Mouse (Mus musculus) embryo, embryonic 11 days (tissue): ENCODE measurements around the gene Kctd20.

Experiments used
- DNase-seq: peaks from one replicate; pipeline ENCODE4 v3.0.0-alpha.2; 2015

Gene Kctd20

GRCm38 (mm10) chr17:28934120-28934916 is 17.4 kb upstream of the Kctd20 start:
- DNase-seq: no peak

- no peak for DNase-seq
Measured at GRCm38 (mm10) chr17:28936133-28936532, 15.6 kb upstream of the Kctd20 start.

DNA sequence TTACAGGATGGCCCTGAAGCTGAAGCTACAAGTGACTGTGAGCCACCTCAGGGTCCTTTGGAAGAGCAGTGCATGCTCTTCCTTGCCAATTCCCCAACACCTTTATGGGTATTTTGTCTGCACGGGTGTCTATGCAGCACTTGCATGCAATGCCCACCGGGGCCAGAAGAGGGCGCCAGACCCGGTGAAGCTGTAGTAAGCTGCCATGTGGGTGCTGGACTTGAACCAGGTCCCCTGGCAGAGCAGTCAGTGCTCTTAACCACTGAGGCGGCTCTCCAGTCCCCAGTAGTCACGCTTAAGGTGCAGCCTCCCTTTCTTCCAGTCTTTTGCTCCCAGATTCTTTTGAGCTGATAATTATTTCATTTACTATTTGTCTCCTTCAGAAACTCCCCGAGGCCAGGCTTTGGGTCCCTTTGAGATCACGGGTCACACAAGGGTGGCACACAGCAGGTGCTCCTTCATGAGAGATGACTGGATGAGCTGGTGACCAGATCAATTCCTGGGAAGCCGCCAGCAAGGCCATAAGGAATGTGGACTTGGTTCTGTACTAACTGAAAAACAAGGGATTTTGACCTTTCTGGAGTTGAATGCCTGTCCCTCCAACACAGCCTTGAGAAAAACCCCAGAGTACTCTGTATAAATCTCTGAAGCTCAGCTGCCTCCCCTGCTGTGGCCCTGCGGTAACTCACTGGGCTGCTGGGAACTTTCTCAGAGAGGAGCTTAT is 15.0 kb upstream of the Kctd20 start:
- DNase-seq: no peak

DNA sequence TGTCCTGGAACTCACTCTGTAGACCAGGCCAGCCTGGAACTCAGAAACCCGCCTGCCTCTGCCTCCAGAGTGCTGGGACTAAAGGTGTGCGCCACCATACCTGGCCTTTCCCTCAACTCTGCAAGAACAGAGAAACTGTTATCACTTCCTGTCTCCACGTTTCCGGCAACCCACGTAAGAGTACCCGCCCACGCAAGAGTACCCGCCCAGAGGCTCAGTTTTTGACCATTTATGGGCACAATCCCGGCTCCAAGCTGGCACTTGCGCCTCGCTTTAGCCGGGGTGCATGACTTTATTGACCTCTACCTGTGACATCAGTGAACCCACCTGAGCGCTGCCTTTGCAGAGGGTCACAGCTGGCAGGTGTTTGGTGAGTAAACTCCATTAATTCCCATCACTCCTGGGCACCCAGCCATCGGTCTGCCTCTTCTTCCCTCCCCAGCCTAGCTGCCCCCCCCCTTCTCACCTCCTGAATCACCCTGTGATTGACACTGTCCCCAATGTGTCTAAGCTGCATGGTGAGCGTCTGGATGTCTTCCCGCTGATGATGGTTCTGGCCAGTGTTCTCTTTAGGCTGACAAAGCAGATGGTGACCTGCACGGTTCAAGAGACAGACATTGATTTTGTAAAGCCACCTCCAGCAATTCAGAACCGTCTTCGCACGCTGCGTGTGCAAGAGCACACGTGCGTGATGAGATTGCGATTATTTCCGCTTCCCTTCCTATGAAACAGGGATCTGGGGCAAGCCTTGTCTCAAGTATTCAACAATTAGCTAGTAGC is 10.8 kb upstream of the Kctd20 start:
- no peak for DNase-seq

GRCm38 (mm10) chr17:28942101-28942500 is 9.6 kb upstream of the Kctd20 start:
- no peak for DNase-seq

DNA sequence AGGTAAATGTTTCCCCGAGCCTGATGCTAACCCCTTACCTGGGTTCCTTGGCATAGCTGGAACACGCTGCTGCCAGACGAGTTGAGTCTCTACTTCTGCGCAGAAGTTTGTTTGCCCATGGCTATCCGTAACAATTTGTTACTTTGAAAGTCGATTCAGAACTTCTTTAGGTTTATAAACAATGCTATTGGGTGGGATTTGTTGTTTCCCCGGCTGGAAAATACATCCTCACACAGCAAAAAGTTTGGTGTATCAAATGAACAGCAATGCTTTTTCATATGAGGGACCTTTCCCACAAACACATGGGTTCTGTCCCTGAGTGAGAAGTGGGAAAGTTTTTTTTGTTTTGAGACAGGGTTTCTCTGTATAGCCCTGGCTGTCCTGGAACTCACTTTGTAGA is 8.0 kb upstream of the Kctd20 start, which contains the start of gene Pxt1:
TSS of gene Pxt1 (minus strand) at position 101 of the 400 bp plus-strand sequence.
- DNase-seq: no peak

DNA sequence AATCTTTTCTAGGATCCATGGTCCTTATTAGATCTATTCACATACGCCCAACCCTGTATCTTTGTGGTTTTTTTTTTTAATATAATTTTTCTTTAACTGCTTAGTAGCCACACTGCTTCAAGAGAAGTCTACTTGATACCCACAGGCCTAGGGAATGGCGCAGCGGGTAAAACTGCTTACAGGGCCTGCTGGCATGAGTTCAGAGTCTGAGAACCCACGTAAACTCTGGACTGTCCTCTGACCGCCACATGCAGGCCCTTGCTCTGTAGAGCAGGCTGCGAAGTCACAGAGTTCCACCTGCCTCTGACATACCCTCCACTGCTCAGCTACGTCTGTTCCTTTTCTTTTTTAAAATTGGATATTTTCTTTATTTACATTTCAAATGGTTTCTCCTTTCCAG is 7.3 kb upstream of the Kctd20 start:
- DNase-seq: no peak

DNA sequence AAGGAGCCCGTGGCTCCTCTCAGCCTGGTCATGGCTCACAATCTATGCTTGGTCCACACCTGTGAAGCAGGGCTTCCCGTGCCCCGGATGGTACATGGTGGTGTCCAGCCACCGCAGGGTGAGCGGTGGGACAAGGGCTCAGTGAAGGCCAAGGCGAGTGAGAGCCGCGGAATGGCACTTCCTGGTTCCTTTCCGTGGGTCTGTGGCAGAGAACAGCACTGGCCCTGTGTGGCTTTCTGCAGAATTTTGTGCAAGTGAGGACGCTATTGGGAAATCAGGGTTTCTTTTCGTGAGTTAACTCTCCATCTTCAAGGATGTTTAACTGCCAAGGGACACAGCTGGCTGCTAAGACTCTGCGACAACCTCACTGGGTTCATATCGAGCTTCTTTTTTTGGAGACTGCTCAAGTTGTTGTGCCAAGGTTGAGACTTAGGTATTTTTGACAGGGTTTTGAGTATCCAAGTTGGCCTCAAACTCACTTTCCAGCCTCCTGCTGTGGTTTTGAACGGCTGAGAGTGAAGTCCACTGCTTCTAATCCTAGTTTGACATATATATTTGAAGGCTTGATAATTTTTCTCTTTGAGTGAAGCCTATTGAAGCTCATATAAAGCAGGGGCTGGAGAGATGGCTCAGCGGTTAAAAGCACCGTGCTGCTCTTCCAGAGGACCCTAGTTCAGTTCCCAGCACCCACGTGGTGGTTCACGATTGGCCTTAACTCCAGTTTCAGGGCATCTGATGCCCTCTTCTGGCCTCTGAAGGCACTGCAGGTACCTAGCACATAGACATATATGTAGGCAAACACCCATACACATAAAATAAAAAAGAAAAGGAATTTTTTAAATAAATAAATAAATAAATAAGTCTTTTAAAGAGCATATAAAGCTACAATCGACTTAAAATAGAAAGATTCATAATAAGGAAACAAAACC is 4.5 kb upstream of the Kctd20 start:
- DNase-seq: no peak

GRCm38 (mm10) chr17:28948661-28949060 is 3.1 kb upstream of the Kctd20 start:
- no peak for DNase-seq

GRCm38 (mm10) chr17:28950751-28951150 is 999 bp upstream of the Kctd20 start:
- no peak for DNase-seq

GRCm38 (mm10) chr17:28953251-28953650 is 1.5 kb downstream of the Kctd20 start:
- DNase-seq: peak; percentile 22

GRCm38 (mm10) chr17:28954416-28954815 is 2.7 kb downstream of the Kctd20 start:
- DNase-seq: no peak

DNA sequence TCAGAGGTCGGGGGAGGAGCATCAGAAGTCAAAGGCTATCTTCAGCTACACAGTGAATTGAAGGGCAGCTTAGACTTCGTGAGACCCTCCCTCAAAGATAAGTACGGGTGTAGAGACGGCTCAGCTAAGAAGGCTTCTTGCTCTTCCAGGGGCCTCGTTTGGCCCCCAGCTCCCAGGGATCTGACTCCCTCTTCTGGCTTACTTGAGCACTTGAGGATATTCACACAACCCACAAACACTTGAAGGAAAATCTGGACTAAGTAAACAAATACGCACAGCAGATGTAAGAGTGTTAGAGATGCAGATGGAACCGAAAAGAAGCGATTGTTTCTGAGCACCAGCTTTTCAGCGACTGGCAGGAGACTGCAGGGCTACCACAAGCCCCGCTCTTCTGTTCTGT is 8.8 kb downstream of the Kctd20 start:
- DNase-seq: no peak

DNA sequence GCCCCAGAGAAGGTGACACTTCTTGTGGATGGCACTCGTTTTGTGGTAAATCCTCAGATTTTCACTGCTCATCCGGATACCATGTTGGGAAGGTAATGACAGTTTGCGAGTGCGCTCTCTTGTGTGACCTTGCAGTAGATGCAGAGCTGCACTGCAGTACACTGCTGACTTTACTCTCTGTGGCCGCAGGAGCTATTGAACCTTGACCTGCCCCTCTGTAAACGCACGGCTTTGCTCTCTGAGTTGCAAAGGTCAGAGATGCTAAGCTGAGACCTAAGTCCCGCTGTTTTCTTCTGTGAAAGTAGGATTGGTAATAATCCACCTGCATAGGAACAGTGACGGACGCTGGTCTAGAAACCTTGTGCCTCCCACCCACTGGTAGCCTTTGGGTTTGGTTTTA is 9.8 kb downstream of the Kctd20 start:
- no peak for DNase-seq

DNA sequence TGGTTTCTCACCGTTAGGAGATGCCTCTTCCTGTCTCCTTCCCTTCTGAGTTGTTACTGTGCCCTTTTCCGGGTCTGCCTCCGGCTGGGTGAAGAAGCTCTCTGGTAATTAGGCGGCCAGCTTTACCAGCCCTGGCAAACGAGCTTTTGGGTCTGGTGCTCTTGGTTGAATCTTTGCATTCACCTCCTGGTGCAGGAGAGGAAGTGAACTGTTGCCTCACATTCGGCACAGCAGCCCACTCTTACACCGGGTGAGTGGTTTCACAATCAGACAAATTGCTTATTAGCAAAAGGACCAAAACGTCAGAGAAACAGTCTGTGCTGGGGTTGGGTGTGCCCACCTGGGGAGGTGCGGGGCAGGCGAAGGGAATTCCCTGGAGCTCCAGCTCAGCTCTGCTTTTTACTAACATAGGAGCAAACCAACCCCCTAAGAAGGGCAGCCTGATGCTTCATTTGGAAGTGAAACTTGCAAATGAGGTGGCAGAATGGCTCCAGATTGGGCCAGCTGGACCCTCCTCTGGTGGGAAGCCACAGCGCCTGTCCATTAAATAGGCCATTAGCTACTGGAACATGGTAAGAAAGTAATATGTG is 15.4 kb downstream of the Kctd20 start:
- no peak for DNase-seq

DNA sequence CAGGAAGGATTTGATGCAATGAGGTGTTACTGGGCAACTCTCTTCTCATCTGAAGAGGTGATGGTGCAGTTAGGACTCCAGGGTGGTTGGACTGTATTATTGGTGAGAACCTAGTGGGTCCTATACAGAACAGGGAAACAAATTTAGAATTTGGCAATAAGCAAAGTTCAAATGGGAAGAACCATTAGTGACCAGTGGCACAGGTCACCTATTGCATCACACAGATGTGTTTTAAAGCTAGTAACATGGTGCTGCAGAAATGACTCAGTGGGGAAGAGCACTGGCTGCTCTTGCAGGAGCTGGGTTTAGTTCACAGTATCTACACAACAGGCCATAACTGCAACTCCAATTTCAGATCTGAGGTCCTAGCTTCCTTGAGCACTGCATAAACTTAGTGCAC is 18.4 kb downstream of the Kctd20 start:
- DNase-seq: no peak

DNA sequence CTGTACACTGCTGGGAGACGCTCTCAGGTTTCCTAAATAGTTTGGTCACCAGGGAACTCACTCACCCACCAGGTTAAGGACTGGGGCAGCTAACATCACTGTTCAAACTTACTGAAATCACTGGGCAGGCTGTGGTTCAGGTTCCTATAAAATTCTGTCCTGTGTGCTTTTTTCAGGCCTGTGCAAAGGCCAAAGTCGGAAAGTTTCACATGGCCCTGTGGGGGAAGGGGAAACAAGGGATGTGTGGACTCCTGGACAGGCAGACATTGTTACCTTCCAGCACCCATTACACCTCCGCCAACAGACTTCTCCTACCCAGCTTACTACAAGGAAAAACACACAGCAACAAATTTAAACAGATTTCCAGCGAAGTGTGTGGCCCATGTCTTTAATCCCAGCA is 27.3 kb downstream of the Kctd20 start:
- no peak for DNase-seq

DNA sequence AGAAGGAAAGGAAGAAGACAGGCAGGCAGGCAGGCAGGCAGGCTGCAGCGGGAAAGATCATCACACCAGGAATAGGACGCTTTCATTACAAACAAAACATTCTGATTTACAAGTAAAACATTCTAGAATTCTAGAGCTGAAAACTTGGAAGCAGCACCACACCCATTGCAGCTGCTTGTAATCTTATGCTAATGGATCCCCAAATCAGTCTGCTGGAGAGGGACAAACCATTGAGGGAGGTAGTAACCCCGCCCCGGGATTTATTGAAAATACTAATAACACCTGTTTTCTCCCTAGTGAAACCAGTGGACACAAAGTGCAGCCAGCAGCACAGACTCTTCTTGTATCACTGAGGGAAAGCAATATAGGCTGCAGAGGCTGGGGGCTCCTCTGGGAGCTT is 29.3 kb downstream of the Kctd20 start:
- no peak for DNase-seq

DNA sequence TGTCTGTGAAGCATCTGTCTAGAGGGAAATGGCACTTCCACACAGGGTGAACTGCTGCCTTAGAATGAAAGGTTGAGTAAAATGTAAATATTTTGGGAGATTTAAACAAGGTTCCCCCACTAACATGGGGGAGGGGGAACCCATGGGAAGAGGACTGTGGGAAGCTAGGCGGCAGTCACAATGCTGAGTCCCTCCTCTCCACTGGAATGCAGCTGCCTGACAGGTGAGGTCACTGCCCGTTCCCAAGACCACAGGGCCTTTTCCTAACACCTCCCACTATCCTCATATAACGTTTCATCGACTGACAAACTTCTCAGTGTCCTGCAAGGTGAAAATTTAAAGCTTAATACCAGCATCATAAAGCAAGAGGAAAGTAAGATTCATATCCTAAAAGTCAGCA is 30.8 kb downstream of the Kctd20 start:
- no peak for DNase-seq

DNA sequence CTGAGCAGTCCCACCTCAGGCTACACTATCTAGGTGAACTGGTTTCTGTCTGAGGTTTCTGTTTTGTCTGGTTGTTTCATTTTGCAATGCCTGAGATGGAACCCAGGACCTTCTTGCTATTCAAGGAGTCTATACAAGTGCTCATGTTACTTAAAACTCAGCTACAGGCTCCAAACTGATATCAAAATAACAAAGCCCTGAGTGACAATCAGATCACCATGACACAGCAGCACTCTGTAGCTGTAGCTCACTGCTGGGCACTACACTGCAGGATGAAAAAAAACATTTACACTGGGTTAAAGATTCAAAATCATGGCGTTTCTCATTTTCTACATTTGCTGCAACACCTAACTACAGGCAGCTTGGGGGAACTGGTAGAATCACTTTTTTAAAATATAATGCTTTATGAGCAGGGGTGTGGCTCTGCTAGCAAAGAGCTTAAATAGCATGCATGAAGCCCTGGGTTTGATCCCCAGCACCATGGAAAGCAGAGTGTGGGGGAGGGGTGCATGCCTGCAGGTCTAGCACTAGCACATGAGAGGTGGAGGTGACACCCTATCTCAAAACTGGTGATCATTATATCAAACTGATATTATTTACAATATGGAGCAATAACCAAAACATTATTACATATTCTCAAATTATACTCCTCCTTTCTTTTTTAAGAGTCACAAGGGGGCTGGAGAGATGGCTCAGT is 33.1 kb downstream of the Kctd20 start:
- DNase-seq: no peak

DNA sequence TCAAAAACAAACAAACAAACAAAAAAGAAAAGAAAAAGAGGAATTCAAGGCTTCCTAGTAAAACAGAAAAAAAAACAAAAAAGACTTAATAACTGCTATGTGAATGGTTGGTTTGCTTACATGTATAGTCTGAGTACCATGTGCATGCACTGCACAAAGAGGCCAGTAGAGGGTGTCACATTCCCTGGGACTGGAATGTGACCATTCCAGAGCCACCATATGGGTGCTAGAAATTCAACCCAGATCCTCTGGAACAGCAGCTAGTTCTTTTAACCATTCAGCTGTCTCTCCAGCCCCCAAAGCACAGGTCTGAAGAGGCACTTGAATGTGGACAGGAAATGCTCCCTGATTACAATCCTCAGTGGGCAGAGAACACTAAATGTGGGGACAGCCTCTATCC is 35.1 kb downstream of the Kctd20 start:
- peak; percentile 39 for DNase-seq
